Mouse (Mus musculus) lung, postnatal 0 days (tissue): ENCODE data around the gene Neurl1b. TPM values are rescaled to one million over a fixed set of nuclear protein-coding genes. Genes with fewer than 3 reads are reported as not detected.

Experiments used
- ATAC-seq: fragments of 200-750 bp; cut with Nextera tagmentation; 2 replicates; pipeline ENCODE4 v1.8.0; 2017; ENCODE audit warnings: moderate library complexity
- DNase-seq: peaks from one replicate; pipeline ENCODE4 v3.0.0-alpha.2; 2016; ENCODE audit warnings: low spot score
- H3K27ac ChIP-seq: fragments of 300-500 bp; sonication (generic); 2 replicates; pipeline ENCODE4 v1.5.1; 2014; ENCODE audit warnings: antibody characterized with exemption, mild to moderate bottlenecking, low read length, mixed read lengths
- H3K27me3 ChIP-seq: fragments of 300-500 bp; sonication (generic); replicated peaks from 2 replicates; pipeline ENCODE4 v1.6.1; 2014; ENCODE audit warnings: low read length, mixed read lengths; ENCODE audit not compliant: insufficient read depth
- H3K36me3 ChIP-seq: fragments of 300-500 bp; sonication (generic); 2 replicates; pipeline ENCODE4 v1.6.1; 2014; ENCODE audit warnings: low read length, mixed read lengths; ENCODE audit not compliant: insufficient read depth
- H3K4me1 ChIP-seq: fragments of 300-500 bp; sonication (generic); 2 replicates; pipeline ENCODE4 v1.6.1; 2014; ENCODE audit warnings: antibody characterized with exemption, low read depth, low read length, mixed read lengths; ENCODE audit not compliant: insufficient read depth
- H3K4me2 ChIP-seq: fragments of 300-500 bp; sonication (generic); replicated peaks from 2 replicates; pipeline ENCODE4 v1.6.1; 2014; ENCODE audit warnings: low read depth, mild to moderate bottlenecking, low read length, moderate library complexity, mixed read lengths
- H3K4me3 ChIP-seq: fragments of 300-500 bp; sonication (generic); 2 replicates; pipeline ENCODE4 v1.5.1; 2014; ENCODE audit warnings: low read depth, low read length
- H3K9ac ChIP-seq: fragments of 300-500 bp; sonication (generic); replicated peaks from 2 replicates; pipeline ENCODE4 v1.6.1; 2014; ENCODE audit warnings: low read depth, mild to moderate bottlenecking
- H3K9me3 ChIP-seq: fragments of 300-500 bp; sonication (generic); 2 replicates; pipeline ENCODE4 v1.6.1; 2016; ENCODE audit warnings: low read length, mixed read lengths
- CTCF ChIP-seq: IDR thresholded peaks from 2 replicates; pipeline ENCODE4 v1.5.1; 2016; ENCODE audit warnings: antibody characterized with exemption, mild to moderate bottlenecking
- EP300 ChIP-seq: IDR thresholded peaks from 2 replicates; pipeline ENCODE4 v1.6.1; 2016; ENCODE audit warnings: antibody characterized with exemption, mild to moderate bottlenecking, control low read depth
- WGBS: fragments of 180-500 bp; shearing (Covaris S2); extraction: QIAGEN DNeasy Blood & Tissue Kit; methylation state at CpG from one replicate; pipeline ENCODE4 v1.1.7; 2014; 5-methylcytosine and 5-hydroxymethylcytosine counted together
- polyA plus RNA-seq: library from polyadenylated mRNA; unstranded; fragments of >200 nt; fragmentation: Nextera tagmentation; extraction: Ambion mirVana; gene quantifications from 2 replicates; pipeline ENCODE4 v1.2.1, GENCODE M21; 2015

The Neurl1b gene
- polyA plus RNA-seq, 1 experiment from 2014 or later: 0.98 TPM

DNA sequence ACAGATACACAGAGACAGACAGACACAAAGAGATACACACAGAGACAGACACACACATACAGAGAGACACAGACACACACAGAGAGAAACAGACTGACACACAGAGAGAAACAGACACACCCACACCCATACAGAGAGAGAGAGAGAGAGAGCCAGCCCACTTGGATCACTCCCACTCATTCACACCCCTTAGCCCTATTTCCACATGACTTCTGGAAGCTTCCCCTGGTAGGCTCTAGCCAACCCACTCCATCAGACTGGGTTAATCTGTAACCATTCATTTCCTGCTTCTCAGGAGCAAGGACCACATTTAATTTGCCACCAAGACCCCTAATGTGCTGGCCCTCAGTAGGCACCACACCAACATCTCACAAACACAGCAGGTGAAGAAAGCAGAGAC is 42.9 kb downstream of the Neurl1b start:
- no peak overlapping the region for H3K4me2 ChIP-seq
- no peaks in the 10 kb centered on the region for H3K9me3 ChIP-seq
- H3K4me3 ChIP-seq: no peak overlapping the region
- H3K36me3 ChIP-seq: no peaks in the 10 kb centered on the region
- H3K9ac ChIP-seq: no peak overlapping the region
- H3K27me3 ChIP-seq: no peaks in the 10 kb centered on the region
- peak; percentile 84 for ATAC-seq
- DNase-seq: peak; percentile 81
- TF ChIP-seq EP300 (no peak), CTCF (no peak)
- H3K4me1 ChIP-seq: 0 out of 2 replicates have a peak, but pooled peaks cover under 1% of the 10 kb centered on the region
- no peak overlapping the region for H3K27ac ChIP-seq

DNA sequence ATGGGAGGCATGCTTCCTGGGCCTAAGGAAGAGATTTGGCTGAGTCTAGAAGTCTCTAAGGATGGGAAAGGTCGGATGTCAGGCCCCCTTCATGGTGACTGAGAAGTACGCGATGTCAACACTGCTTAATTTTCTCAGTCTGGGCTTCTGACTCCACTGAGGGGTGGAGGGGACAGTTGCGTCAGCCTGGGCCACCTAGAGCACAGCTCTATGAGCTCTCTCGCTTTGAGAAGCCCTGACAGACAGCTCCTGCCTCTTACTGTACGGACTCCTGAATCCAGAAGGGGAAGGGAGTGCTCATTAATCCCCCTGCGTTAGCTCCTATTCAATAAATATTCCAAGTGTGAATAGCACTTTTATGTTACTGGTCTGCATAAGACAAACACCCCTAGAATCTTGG is 43.4 kb downstream of the Neurl1b start:
- H3K27me3 ChIP-seq: no peaks in the 10 kb centered on the region
- no peak overlapping the region for H3K27ac ChIP-seq
- no peak for TF ChIP-seq EP300
- TF ChIP-seq CTCF: no peak
- WGBS: 50% methylated on average over 7 of the region's 7 CpGs
- DNase-seq: no peak
- no peaks in the 10 kb centered on the region for H3K4me1 ChIP-seq
- no peak overlapping the region for H3K4me3 ChIP-seq
- no peaks in the 10 kb centered on the region for H3K36me3 ChIP-seq
- ATAC-seq: peak; percentile 31
- no peaks in the 10 kb centered on the region for H3K9me3 ChIP-seq
- no peak overlapping the region for H3K9ac ChIP-seq
- no peak overlapping the region for H3K4me2 ChIP-seq

DNA sequence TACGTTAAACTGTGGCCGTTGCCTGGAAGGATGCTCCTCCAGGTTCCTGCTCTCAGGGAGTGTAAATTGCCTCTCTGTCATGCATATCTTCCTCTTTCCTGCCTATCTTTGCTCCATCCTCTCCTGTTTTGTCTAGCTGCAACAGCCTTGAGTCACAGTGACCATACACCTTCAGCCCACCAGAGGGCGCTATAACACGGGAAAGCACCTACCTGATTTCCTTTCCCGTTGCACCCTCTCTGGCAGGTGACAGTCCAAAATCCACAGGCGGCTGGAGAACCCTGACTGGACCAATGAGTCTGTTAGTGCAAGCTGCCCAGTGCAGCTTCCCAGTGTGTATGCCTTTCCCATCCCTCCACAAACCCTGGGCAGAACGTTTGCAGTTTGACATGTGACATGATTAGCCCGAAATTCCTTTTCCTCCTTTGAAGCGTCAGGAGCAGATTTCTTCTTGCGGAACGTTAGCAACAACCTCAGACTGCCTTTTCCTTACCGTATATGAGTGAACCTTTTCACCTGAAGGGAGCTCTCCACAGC is 48.1 kb downstream of the Neurl1b start:
- H3K36me3 ChIP-seq: no peaks in the 10 kb centered on the region
- no peak overlapping the region for H3K4me3 ChIP-seq
- ATAC-seq: no peak

DNA sequence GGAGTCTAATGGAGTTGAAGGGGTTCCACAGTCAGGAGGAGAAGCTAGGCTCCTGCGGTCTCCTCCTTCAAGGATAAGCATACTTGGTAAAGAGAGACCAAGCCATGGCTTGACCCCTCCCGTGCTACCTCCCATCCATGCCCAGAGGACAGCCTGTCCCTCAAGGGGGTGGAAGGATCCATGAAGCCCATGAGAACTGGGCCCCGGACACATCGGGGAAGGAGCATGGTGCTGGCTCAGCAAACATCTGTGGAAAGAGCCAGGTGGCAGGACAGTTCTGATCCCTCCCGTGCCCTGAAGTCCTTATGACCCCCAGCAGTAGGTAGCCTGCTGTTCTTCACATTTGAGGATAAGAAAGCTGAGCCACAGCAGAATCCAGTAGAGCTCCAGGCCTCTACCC is 48.8 kb downstream of the Neurl1b start:
- Histone ChIP-seq H3K4me3 (no peak overlapping the region), H3K4me2 (no peak overlapping the region), H3K9ac (no peak overlapping the region), H3K4me1 (0 out of 2 replicates have a peak, but pooled peaks cover 4% of the 10 kb centered on the region), H3K27ac (no peak overlapping the region), H3K27me3 (no peaks in the 10 kb centered on the region), H3K36me3 (no peaks in the 10 kb centered on the region), H3K9me3 (no peaks in the 10 kb centered on the region)
- TF ChIP-seq CTCF (no peak), EP300 (no peak)
- ATAC-seq: no peak
- 89% methylated on average over 5 of the region's 5 CpGs for WGBS
- DNase-seq: no peak

More for the DNA sequence above, 48.1 kb downstream of the Neurl1b start:
- H3K9me3 ChIP-seq: no peaks in the 10 kb centered on the region
- H3K27ac ChIP-seq: no peak overlapping the region
- H3K27me3 ChIP-seq: no peaks in the 10 kb centered on the region
- H3K4me2 ChIP-seq: no peak overlapping the region
- no peak overlapping the region for H3K9ac ChIP-seq
- WGBS: 23% methylated on average over 12 of the region's 12 CpGs
- H3K4me1 ChIP-seq: 0 out of 2 replicates have a peak, but pooled peaks cover 4% of the 10 kb centered on the region
- peak; percentile 80 for DNase-seq
- TF ChIP-seq EP300 (no peak), CTCF (peak; percentile 98)

DNA sequence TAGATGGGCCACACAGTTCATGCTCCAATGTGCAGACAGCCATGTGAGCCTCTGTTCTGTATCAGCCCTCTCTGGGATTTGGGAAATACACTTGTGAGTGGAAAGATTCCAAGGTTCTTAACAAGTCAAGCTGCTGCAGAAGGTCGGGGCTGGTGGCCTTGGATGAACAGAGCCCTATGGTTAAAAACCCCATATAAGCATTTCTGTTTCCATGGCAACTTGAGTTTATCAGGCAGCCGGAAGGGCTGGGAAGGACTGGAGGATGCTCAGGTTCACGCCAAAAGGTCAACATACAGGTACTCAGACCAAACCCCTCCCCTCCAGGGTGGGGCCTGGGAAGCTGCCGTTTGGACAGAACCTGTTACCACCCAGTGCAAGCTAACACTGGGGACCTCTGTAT is 49.4 kb downstream of the Neurl1b start:
- H3K4me2 ChIP-seq: no peak overlapping the region
- H3K36me3 ChIP-seq: no peaks in the 10 kb centered on the region
- TF ChIP-seq EP300 (no peak), CTCF (no peak)
- no peak for DNase-seq
- H3K27me3 ChIP-seq: no peaks in the 10 kb centered on the region
- 0 out of 2 replicates have a peak, but pooled peaks cover 4% of the 10 kb centered on the region for H3K4me1 ChIP-seq
- no peak overlapping the region for H3K4me3 ChIP-seq
- WGBS: 26% methylated on average over 4 of the region's 4 CpGs
- H3K9ac ChIP-seq: no peak overlapping the region
- H3K9me3 ChIP-seq: no peaks in the 10 kb centered on the region
- no peak for ATAC-seq
- peak overlapping the region; percentile 82 for H3K27ac ChIP-seq

DNA sequence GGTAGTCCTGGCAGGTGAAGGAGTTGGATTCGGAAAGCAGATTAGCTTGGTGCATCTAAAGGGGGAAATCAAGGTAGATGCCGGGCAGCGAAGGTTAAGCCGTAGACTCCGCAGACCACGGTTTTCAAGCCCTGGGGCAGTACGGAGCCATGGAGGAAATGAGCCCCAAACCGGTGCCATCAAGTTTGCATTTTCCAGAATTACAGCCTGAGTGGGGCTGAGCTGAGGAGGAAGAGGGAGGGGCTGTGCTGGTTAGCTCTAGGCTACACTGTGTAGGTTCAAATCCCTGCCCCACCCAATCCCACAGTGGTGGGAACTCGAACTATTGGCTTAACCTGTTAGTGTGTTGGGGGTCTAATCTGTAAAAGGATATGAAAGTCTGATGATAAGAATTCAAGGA is 49.9 kb downstream of the Neurl1b start:
- Histone ChIP-seq H3K4me2 (no peak overlapping the region), H3K9me3 (no peaks in the 10 kb centered on the region), H3K36me3 (no peaks in the 10 kb centered on the region), H3K4me3 (no peak overlapping the region), H3K27me3 (no peaks in the 10 kb centered on the region), H3K4me1 (0 out of 2 replicates have a peak, but pooled peaks cover 4% of the 10 kb centered on the region), H3K9ac (no peak overlapping the region), H3K27ac (peak overlapping the region; percentile 82)
- ATAC-seq (peak; percentile 39), DNase-seq (peak; percentile 31)
- WGBS: 70% methylated on average over 9 of the region's 9 CpGs
- no peak for TF ChIP-seq CTCF
- no peak for TF ChIP-seq EP300

DNA sequence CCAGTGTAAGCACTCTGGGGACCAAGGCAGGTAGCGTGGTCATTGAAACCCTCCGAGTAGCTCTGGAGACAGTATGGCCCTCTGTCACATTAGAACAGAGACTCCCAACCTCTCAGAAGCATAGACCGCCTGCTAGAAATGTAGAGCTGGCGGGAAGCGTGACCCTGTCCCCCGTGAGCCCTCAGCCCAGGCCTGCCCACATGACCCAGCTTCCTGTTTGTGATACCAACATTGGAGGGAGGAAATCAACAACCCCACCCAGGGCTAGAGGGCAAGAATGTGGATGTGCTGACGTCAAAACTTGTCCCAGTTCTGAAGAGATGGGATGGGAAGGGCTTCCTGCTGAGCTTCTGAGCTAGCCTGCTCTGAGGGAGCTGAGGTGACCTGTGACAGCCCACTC is 50.3 kb downstream of the Neurl1b start:
- Histone ChIP-seq H3K4me2 (no peak overlapping the region), H3K27me3 (no peaks in the 10 kb centered on the region), H3K4me1 (0 out of 2 replicates have a peak, but pooled peaks cover 4% of the 10 kb centered on the region), H3K27ac (peak overlapping the region; percentile 82), H3K4me3 (no peak overlapping the region), H3K9ac (no peak overlapping the region), H3K9me3 (no peaks in the 10 kb centered on the region), H3K36me3 (no peaks in the 10 kb centered on the region)
- WGBS: 41% methylated on average over 7 of the region's 7 CpGs
- DNase-seq: peak; percentile 88
- peak; percentile 84 for ATAC-seq
- TF ChIP-seq EP300 (peak; percentile 99), CTCF (no peak)
